Mouse (Mus musculus) ES-E14 (cell line): ENCODE data around the gene Fuom.

Source experiments
- MAFK ChIP-seq: IDR thresholded peaks from 2 replicates; pipeline ENCODE4 v1.6.1; 2014; ENCODE audit warnings: mild to moderate bottlenecking, low read depth, low read length, inconsistent platforms; ENCODE audit not compliant: insufficient read depth
- ZC3H11A ChIP-seq: IDR thresholded peaks from 2 replicates; pipeline ENCODE4 v1.6.1; 2012; ENCODE audit warnings: low read depth, mild to moderate bottlenecking, inconsistent platforms, low read length, borderline replicate concordance

DNA sequence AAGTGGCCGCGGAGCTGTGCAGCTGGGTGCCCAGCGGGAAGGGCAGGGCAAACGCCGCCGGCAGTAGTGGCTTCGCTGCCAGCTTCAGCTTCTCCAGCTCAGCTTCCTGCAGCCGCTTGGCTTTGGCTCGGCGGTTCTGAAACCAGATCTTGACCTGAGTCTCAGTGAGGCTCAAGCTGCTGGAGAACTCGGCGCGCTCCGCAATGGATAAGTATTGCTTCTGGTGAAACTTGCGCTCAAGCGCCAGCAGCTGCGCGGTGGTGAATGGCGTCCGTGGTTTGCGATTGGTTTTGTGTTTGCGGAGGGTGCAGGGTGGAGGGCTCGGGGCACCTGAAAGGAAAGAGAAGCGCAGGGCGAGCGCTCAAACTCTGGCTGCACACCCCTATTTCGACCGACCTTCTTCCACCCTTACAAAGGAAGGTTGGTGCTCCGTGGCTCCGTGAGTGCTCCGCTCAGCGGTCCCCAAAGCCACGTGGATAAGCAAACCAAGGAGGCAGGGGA lies 54.4 kb downstream of the Fuom start:
- TF ChIP-seq ZC3H11A (no peak), MAFK (no peak)
